Mouse (Mus musculus) bone marrow, adult 2 months (tissue): ENCODE data around the gene Mybpc3.

Source experiments
- CTCF ChIP-seq: fragments of 200-500 bp; IDR thresholded peaks from 2 replicates; pipeline ENCODE4 v1.5.1; 2011; ENCODE audit warnings: low read length, control low read depth; ENCODE audit not compliant: control insufficient read depth, insufficient read depth
- POLR2A ChIP-seq: fragments of 200-500 bp; IDR thresholded peaks from 2 replicates; pipeline ENCODE4 v1.6.1; 2011; ENCODE audit warnings: low read depth, mild to moderate bottlenecking, control low read depth, low read length, borderline replicate concordance; ENCODE audit not compliant: control insufficient read depth

DNA sequence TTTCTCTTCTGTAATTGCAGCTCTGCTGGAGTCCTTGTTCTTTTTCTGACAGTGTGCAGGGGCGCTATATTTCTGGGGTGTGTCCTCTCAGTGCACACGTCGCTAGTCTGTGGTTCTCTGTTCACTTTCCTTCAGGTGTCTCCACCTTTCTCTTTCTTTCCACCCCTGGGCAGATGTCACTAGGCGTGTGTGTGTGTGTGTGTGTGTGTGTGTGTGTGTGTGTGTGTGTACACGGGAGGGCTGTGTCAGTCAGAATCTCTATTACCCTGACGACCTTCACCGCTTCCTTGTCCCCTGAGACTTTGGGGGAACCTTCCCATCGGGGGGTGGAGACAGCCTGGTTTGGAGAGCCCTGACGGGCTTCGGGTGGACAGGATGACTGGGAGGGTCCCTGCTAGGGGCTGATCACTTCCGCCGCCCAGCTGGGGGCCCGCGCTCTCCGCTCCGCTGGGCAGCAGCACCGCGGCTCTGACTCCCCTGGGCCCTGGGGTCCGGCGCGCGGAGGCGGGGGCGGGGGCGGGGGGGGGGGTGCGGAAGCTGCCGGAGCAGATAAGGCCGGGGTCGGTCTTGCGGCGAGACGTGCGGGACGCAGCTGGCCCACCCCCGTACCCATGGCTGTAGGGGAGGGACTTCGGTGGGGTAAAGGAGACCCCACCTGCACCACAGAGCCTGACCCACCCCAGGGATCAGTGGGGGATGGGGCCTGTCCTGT, 39.5 kb upstream of the Mybpc3 start:
- TF ChIP-seq POLR2A: no peak; the same call in 1 of the 2 replicates
- no peak for TF ChIP-seq CTCF
